In the genomic region with DNA sequence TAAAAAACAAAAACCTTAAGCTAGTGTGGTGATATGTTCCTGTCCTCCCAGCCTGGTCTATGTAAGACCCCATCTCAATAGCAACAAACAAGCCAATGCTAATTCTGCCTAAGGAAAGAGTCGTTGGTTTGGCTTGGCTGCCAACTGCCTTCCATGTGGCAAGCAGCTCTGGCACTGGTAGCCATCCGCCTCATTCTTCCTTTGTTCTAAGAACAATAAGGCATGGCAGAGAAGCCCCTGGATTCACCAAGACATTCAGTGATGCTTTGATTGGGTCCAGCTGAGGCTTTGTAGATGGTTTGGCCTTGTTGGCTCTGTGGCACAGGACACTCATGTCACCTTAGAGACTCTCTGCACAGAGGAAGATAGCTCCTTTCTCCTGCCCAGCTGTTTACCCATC, we compare ENCODE assay signal across 21 mouse cellular contexts.
DNase-seq lines count a peak whose midpoint lies in the region; ATAC-seq and TF ChIP-seq lines count a peak whose summit lies in the region.
"Had no signal": no experiment of that assay in that cellular context is flagged by ENCODE, and none has a peak within 500 bp of the region (broad histone marks: within the 10 kb centered on the region; RNA-seq: fewer than 3 reads in every experiment).

No protein-coding gene starts in this region.

- no peak for ATAC-seq in hindbrain, postnatal 0 days
- no peak for ATAC-seq in hindbrain, embryonic 11.5 days (ENCODE audit: low FRiP score)
- no peak for ATAC-seq in midbrain, embryonic 11.5 days (ENCODE audit: low FRiP score)
- ATAC-seq in midbrain, embryonic 15.5 days (replicated peaks) = no peak
- ATAC-seq: activated CD4-positive, CD25-positive, alpha-beta regulatory T cell, adult 4 months; forebrain, embryonic 13.5 days; forebrain, embryonic 16.5 days; Patski had no signal

- H3K9ac ChIP-seq in hindbrain, postnatal 0 days (replicated peaks; ENCODE audit: low read length) = no peak overlapping the region
- H3K9ac ChIP-seq in hindbrain, embryonic 11.5 days (ENCODE audit: low read depth, low read length) = no peak overlapping the region
- no peak overlapping the region for H3K9ac ChIP-seq in midbrain, embryonic 11.5 days (ENCODE audit: low read length)
- no peak overlapping the region for H3K9ac ChIP-seq in midbrain, embryonic 15.5 days
- H3K9ac ChIP-seq: embryonic facial prominence, embryonic 12.5 days; forebrain, embryonic 13.5 days had no signal

- H3K4me3 ChIP-seq in hindbrain, postnatal 0 days (ENCODE audit: low read length) = no peak overlapping the region
- no peak overlapping the region for H3K4me3 ChIP-seq in hindbrain, embryonic 11.5 days (ENCODE audit: low read depth, low read length)
- H3K4me3 ChIP-seq in midbrain, embryonic 11.5 days (ENCODE audit: low read depth, low read length) = no peak overlapping the region
- H3K4me3 ChIP-seq in midbrain, embryonic 15.5 days = no peak overlapping the region
- H3K4me3 ChIP-seq: embryonic facial prominence, embryonic 10.5 days; embryonic facial prominence, embryonic 12.5 days; forebrain, embryonic 13.5 days had no signal

- WGBS in hindbrain, postnatal 0 days = 44% methylated on average over 2 of the region's 2 CpGs
- 84% methylated on average over 2 of the region's 2 CpGs for WGBS in hindbrain, embryonic 11.5 days
- WGBS in midbrain, embryonic 11.5 days = 77% methylated on average over 2 of the region's 2 CpGs
- WGBS in midbrain, embryonic 15.5 days = 61% methylated on average over 2 of the region's 2 CpGs

- no peaks in the 10 kb centered on the region for H3K36me3 ChIP-seq in hindbrain, postnatal 0 days (ENCODE audit: insufficient read depth, low read length)
- no peaks in the 10 kb centered on the region for H3K36me3 ChIP-seq in hindbrain, embryonic 11.5 days (ENCODE audit: control insufficient read depth, insufficient read depth, low read length)
- no peaks in the 10 kb centered on the region for H3K36me3 ChIP-seq in midbrain, embryonic 11.5 days (ENCODE audit: control insufficient read depth, insufficient read depth, low read length)
- H3K36me3 ChIP-seq in midbrain, embryonic 15.5 days (replicated peaks) = no peaks in the 10 kb centered on the region
- H3K36me3 ChIP-seq: embryonic facial prominence, embryonic 10.5 days; embryonic facial prominence, embryonic 12.5 days had no signal

- H3K27me3 ChIP-seq in hindbrain, postnatal 0 days (ENCODE audit: insufficient read depth, low read length) = no peaks in the 10 kb centered on the region; the same call in 1 of the 2 replicates
- no peaks in the 10 kb centered on the region for H3K27me3 ChIP-seq in hindbrain, embryonic 11.5 days (ENCODE audit: control insufficient read depth, insufficient read depth, low read length)
- H3K27me3 ChIP-seq in midbrain, embryonic 11.5 days (ENCODE audit: control insufficient read depth, insufficient read depth, low read length) = no peaks in the 10 kb centered on the region
- 0 out of 2 replicates have a peak, but pooled peaks cover 2% of the 10 kb centered on the region for H3K27me3 ChIP-seq in midbrain, embryonic 15.5 days (replicated peaks)
- H3K27me3 ChIP-seq: embryonic facial prominence, embryonic 12.5 days had no signal

- peak; percentile 9 for DNase-seq in hindbrain, postnatal 0 days (ENCODE audit: low spot score)
- no peak for DNase-seq in hindbrain, embryonic 11.5 days (ENCODE audit: low spot score)
- DNase-seq in midbrain, embryonic 11.5 days (ENCODE audit: low spot score, missing footprints) = peak; percentile 71
- DNase-seq in Muller cell, postnatal 12 days (ENCODE audit: inconsistent ontology term) = peak; percentile 66
- peak; percentile 52 for DNase-seq in brain, adult 2 months (ENCODE audit: low read depth, low spot score)
- no peak for DNase-seq in thymus, postnatal 10 days (ENCODE audit: low spot score in 2 of 2)
- no peak for DNase-seq in ovary, adult 18-20 months (ENCODE audit: low spot score)
- DNase-seq: adrenal gland, adult 8-10 months; adrenal gland, postnatal 14 days; adrenal gland, postnatal 36 days; cerebellum, adult 11-12 months; cerebellum, adult 2 months; cerebellum, adult 9-10 months; cerebellum, postnatal 25 days had no signal

- H3K4me1 ChIP-seq in hindbrain, postnatal 0 days (ENCODE audit: insufficient read depth, low read length) = 0 out of 2 replicates have a peak, but pooled peaks cover 3% of the 10 kb centered on the region
- H3K4me1 ChIP-seq in hindbrain, embryonic 11.5 days (replicated peaks; ENCODE audit: control insufficient read depth, insufficient read depth, low read length) = no peaks in the 10 kb centered on the region
- peaks cover 5% of the 10 kb centered on the region for H3K4me1 ChIP-seq in midbrain, embryonic 11.5 days (ENCODE audit: control insufficient read depth, insufficient read depth, low read length)
- H3K4me1 ChIP-seq in midbrain, embryonic 15.5 days = no peaks in the 10 kb centered on the region
- H3K4me1 ChIP-seq: embryonic facial prominence, embryonic 12.5 days had no signal

- H3K4me2 ChIP-seq in hindbrain, postnatal 0 days (ENCODE audit: low read depth, low read length) = no peak overlapping the region
- no peak overlapping the region for H3K4me2 ChIP-seq in hindbrain, embryonic 11.5 days (replicated peaks; ENCODE audit: low read depth, low read length)
- no peak overlapping the region for H3K4me2 ChIP-seq in midbrain, embryonic 11.5 days
- no peak overlapping the region for H3K4me2 ChIP-seq in midbrain, embryonic 15.5 days
- H3K4me2 ChIP-seq: embryonic facial prominence, embryonic 12.5 days; forebrain, embryonic 13.5 days had no signal

- TF ChIP-seq CTCF in hindbrain, postnatal 0 days (IDR thresholded peaks at IDR 0.05; ENCODE audit: low read depth) = no peak

- no peaks in the 10 kb centered on the region for H3K9me3 ChIP-seq in hindbrain, postnatal 0 days (ENCODE audit: low read length)
- H3K9me3 ChIP-seq in hindbrain, embryonic 11.5 days (ENCODE audit: control insufficient read depth, low read length) = no peaks in the 10 kb centered on the region
- no peaks in the 10 kb centered on the region for H3K9me3 ChIP-seq in midbrain, embryonic 11.5 days (ENCODE audit: control insufficient read depth, low read length)
- H3K9me3 ChIP-seq in midbrain, embryonic 15.5 days = no peaks in the 10 kb centered on the region
- H3K9me3 ChIP-seq: embryonic facial prominence, embryonic 10.5 days; embryonic facial prominence, embryonic 12.5 days; forebrain, embryonic 13.5 days had no signal

- no peak overlapping the region for H3K27ac ChIP-seq in hindbrain, postnatal 0 days
- no peak overlapping the region for H3K27ac ChIP-seq in hindbrain, embryonic 11.5 days (ENCODE audit: low read depth, low read length)
- no peak overlapping the region for H3K27ac ChIP-seq in midbrain, embryonic 11.5 days (ENCODE audit: low read depth, low read length)
- no peak overlapping the region for H3K27ac ChIP-seq in midbrain, embryonic 15.5 days
- H3K27ac ChIP-seq: embryonic facial prominence, embryonic 10.5 days; embryonic facial prominence, embryonic 12.5 days; forebrain, embryonic 13.5 days had no signal

Comparison
In these comparisons a context has a peak if more than half of its experiments do, and no peak if none do; other contexts are left out.
1. DNase-seq: peak in hindbrain, postnatal 0 days (single experiment), midbrain, embryonic 11.5 days (single experiment), Muller cell, postnatal 12 days (single experiment) and brain, adult 2 months (single experiment); none in hindbrain, embryonic 11.5 days (single experiment), thymus, postnatal 10 days (0 of 2) and ovary, adult 18-20 months (single experiment).